Mouse (Mus musculus): ENCODE measurements around the gene Tmem211.

Tmem211 gene

GRCm38 (mm10) chr5:113212156-113212835, 14.4 kb upstream of the Tmem211 start:
- DNase-seq (ENCODE audit: low spot score in 2 of 2) = no peak

- no peak for DNase-seq (ENCODE audit: low spot score in 2 of 2)
These were observed 12.7 kb upstream of the Tmem211 start for GRCm38 (mm10) chr5:113214041-113214440.

GRCm38 (mm10) chr5:113214455-113214854, 12.3 kb upstream of the Tmem211 start:
- no peak for DNase-seq (ENCODE audit: low spot score in 2 of 2)

GRCm38 (mm10) chr5:113215610-113216011, 11.1 kb upstream of the Tmem211 start:
- DNase-seq (ENCODE audit: low spot score in 2 of 2) = no peak

- no peak for DNase-seq (ENCODE audit: low spot score in 2 of 2)
These were observed 10.3 kb upstream of the Tmem211 start for GRCm38 (mm10) chr5:113216328-113216960.

- no peak for DNase-seq (ENCODE audit: low spot score in 2 of 2)
These were observed 9.6 kb upstream of the Tmem211 start for GRCm38 (mm10) chr5:113217076-113217475.

- DNase-seq (ENCODE audit: low spot score in 2 of 2) = no peak
These were observed 8.0 kb upstream of the Tmem211 start for GRCm38 (mm10) chr5:113218617-113219235.

GRCm38 (mm10) chr5:113219450-113219849, 7.3 kb upstream of the Tmem211 start:
- no peak for DNase-seq (ENCODE audit: low spot score in 2 of 2)

- no peak for DNase-seq (ENCODE audit: low spot score in 2 of 2)
These were observed 6.8 kb upstream of the Tmem211 start for GRCm38 (mm10) chr5:113219876-113220275.

GRCm38 (mm10) chr5:113220383-113221146, 6.1 kb upstream of the Tmem211 start:
- DNase-seq (ENCODE audit: low spot score in 2 of 2) = no peak

GRCm38 (mm10) chr5:113221147-113221865, 5.4 kb upstream of the Tmem211 start, which contains the start of gene 2900026A02Rik:
2900026A02Rik (minus strand) TSS chr5:113221236.
- DNase-seq (ENCODE audit: low spot score in 2 of 2) = peak in 1 of 2 experiments; percentile 41

- DNase-seq (ENCODE audit: low spot score in 2 of 2) = no peak
These were observed 2.8 kb upstream of the Tmem211 start for GRCm38 (mm10) chr5:113223888-113224287.

- no peak for DNase-seq (ENCODE audit: low spot score in 2 of 2)
These were observed 1.4 kb upstream of the Tmem211 start for GRCm38 (mm10) chr5:113225271-113225670.

- DNase-seq (ENCODE audit: low spot score in 2 of 2) = no peak
These were observed 848 bp upstream of the Tmem211 start for GRCm38 (mm10) chr5:113225686-113226435.

- DNase-seq (ENCODE audit: low spot score in 2 of 2) = no peak
These were observed 3.5 kb downstream of the Tmem211 start for GRCm38 (mm10) chr5:113230196-113230595.

GRCm38 (mm10) chr5:113249263-113249930, 22.7 kb downstream of the Tmem211 start:
- no peak for DNase-seq (ENCODE audit: low spot score in 2 of 2)

GRCm38 (mm10) chr5:113250806-113251205, 24.1 kb downstream of the Tmem211 start:
- no peak for DNase-seq (ENCODE audit: low spot score in 2 of 2)

GRCm38 (mm10) chr5:113265637-113266036, 38.9 kb downstream of the Tmem211 start:
- no peak for DNase-seq (ENCODE audit: low spot score in 2 of 2)

GRCm38 (mm10) chr5:113268246-113268645, 41.5 kb downstream of the Tmem211 start:
- DNase-seq (ENCODE audit: low spot score in 2 of 2) = no peak

GRCm38 (mm10) chr5:113270043-113270442, 43.3 kb downstream of the Tmem211 start:
- no peak for DNase-seq (ENCODE audit: low spot score in 2 of 2)
